Mouse (Mus musculus): ENCODE data around the gene Chst11. TPM values are rescaled to one million over a fixed set of nuclear protein-coding genes. Genes with fewer than 3 reads are reported as not detected.

The Chst11 gene
- polyA plus RNA-seq, 1 experiment from 2014 or later, result 2.0 TPM

DNA sequence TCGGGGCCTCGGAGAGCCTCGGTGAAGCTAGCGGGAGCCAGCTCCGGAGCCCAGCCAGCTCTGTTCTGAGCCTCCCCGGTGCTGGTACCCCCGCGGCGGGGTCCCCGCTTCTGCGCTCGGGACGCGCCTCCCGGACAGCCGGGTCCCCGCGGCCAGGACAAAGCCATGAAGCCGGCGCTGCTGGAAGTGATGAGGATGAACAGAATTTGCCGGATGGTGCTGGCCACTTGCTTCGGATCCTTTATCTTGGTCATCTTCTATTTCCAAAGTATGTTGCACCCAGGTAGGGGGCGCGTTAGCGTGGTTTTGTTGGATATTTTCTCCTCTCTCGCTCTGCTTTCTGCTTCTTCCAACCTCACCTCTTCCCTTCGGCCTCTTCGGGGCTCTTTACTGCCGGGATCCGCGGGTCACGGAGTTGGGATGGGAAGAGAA is 418 bp downstream of the Chst11 start:
- peak overlapping the region; percentile 70 for H3K27ac ChIP-seq (ENCODE audit: low read depth)
- no peak for ATAC-seq (replicated peaks; ENCODE audit: low FRiP score, low TSS enrichment, low read depth)
- peak overlapping the region; percentile 98 for H3K4me2 ChIP-seq (ENCODE audit: low read length)
- H3K36me3 ChIP-seq (ENCODE audit: control insufficient read depth, insufficient read depth, low read length), result no peaks in the 10 kb centered on the region
- H3K9ac ChIP-seq (ENCODE audit: low read length), result peak overlapping the region; percentile 65
- peaks cover 25% of the 10 kb centered on the region for H3K4me1 ChIP-seq (replicated peaks; ENCODE audit: control insufficient read depth, insufficient read depth, low read length)
- under 1% methylated on average over 32 of the region's 32 CpGs for WGBS
- no peaks in the 10 kb centered on the region for H3K9me3 ChIP-seq (ENCODE audit: control insufficient read depth, low read length)
- peak; percentile 85 for DNase-seq (ENCODE audit: low spot score)
- H3K4me3 ChIP-seq (ENCODE audit: low read depth, low read length), result peak overlapping the region; percentile 73
- H3K27me3 ChIP-seq (replicated peaks; ENCODE audit: control insufficient read depth, insufficient read depth, low read length), result peaks cover 7% of the 10 kb centered on the region

GRCm38 (mm10) chr10:82986251-82986992 is 1.1 kb downstream of the Chst11 start:
- 8% methylated on average over 21 of the region's 21 CpGs for WGBS
- Histone ChIP-seq H3K4me2 (ENCODE audit: low read length) (peak overlapping the region; percentile 98), H3K36me3 (ENCODE audit: control insufficient read depth, insufficient read depth, low read length) (no peaks in the 10 kb centered on the region), H3K27me3 (replicated peaks; ENCODE audit: control insufficient read depth, insufficient read depth, low read length) (peaks cover 7% of the 10 kb centered on the region), H3K9me3 (ENCODE audit: control insufficient read depth, low read length) (no peaks in the 10 kb centered on the region), H3K4me3 (ENCODE audit: low read depth, low read length) (peak overlapping the region; percentile 73), H3K4me1 (replicated peaks; ENCODE audit: control insufficient read depth, insufficient read depth, low read length) (peaks cover 32% of the 10 kb centered on the region), H3K27ac (ENCODE audit: low read depth) (no peak overlapping the region), H3K9ac (ENCODE audit: low read length) (peak overlapping the region; percentile 65)
- DNase-seq (ENCODE audit: low spot score) (no peak), ATAC-seq (replicated peaks; ENCODE audit: low FRiP score, low TSS enrichment, low read depth) (no peak)

DNA sequence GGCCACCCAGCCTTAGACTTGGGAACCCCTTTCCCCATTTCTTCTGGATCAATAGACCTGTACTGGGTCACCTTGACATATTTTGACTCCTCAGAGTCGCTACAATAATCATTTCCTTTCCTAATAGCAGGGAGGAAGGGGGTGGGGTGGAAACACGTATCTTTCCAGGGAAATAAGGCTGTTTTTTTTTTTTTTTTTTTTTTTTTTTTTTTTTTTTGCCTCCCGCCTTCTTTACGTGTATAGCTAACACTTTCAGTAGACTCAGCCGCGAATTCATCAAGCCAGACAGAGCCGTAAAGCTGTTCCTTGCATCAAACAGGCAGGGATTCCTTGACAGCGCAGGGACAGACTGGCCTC is 1.7 kb downstream of the Chst11 start:
- peak overlapping the region; percentile 65 for H3K9ac ChIP-seq (ENCODE audit: low read length)
- H3K27ac ChIP-seq (ENCODE audit: low read depth), result no peak overlapping the region
- 19% methylated on average over 8 of the region's 8 CpGs for WGBS
- H3K4me1 ChIP-seq (replicated peaks; ENCODE audit: control insufficient read depth, insufficient read depth, low read length), result peaks cover 36% of the 10 kb centered on the region
- no peaks in the 10 kb centered on the region for H3K36me3 ChIP-seq (ENCODE audit: control insufficient read depth, insufficient read depth, low read length)
- no peaks in the 10 kb centered on the region for H3K9me3 ChIP-seq (ENCODE audit: control insufficient read depth, low read length)
- H3K4me3 ChIP-seq (ENCODE audit: low read depth, low read length), result peak overlapping the region; percentile 73
- no peak for ATAC-seq (replicated peaks; ENCODE audit: low FRiP score, low TSS enrichment, low read depth)
- H3K27me3 ChIP-seq (replicated peaks; ENCODE audit: control insufficient read depth, insufficient read depth, low read length), result peaks cover 7% of the 10 kb centered on the region
- H3K4me2 ChIP-seq (ENCODE audit: low read length), result peak overlapping the region; percentile 98
- no peak for DNase-seq (ENCODE audit: low spot score)

DNA sequence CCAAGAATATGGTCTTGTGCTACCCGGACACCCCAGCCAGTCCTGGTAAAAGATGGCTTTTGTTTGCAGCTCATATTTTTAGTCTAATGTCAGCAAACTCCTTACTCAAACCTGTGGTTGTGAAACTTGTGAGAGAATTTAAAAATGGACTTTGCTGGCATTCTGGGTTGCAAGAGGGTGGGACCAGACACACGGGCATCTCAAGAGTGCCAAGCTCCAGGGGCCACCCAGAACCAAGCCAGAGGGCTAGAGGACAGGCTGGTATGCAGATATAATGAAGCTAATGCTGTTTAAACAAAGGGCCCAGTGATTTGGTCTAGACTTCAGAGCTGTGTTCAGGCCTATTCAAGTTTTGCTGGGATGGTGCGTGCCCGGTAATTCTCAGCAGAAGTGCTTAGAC is 2.1 kb downstream of the Chst11 start:
- H3K4me3 ChIP-seq (ENCODE audit: low read depth, low read length), result peak overlapping the region; percentile 73
- DNase-seq (ENCODE audit: low spot score) (no peak), ATAC-seq (replicated peaks; ENCODE audit: low FRiP score, low TSS enrichment, low read depth) (no peak)
- H3K4me2 ChIP-seq (ENCODE audit: low read length), result peak overlapping the region; percentile 98
- H3K27me3 ChIP-seq (replicated peaks; ENCODE audit: control insufficient read depth, insufficient read depth, low read length), result peaks cover 7% of the 10 kb centered on the region
- 54% methylated on average over 4 of the region's 4 CpGs for WGBS
- peaks cover 36% of the 10 kb centered on the region for H3K4me1 ChIP-seq (replicated peaks; ENCODE audit: control insufficient read depth, insufficient read depth, low read length)
- H3K36me3 ChIP-seq (ENCODE audit: control insufficient read depth, insufficient read depth, low read length), result no peaks in the 10 kb centered on the region
- no peaks in the 10 kb centered on the region for H3K9me3 ChIP-seq (ENCODE audit: control insufficient read depth, low read length)
- H3K27ac ChIP-seq (ENCODE audit: low read depth), result no peak overlapping the region
- H3K9ac ChIP-seq (ENCODE audit: low read length), result no peak overlapping the region

GRCm38 (mm10) chr10:82989418-82990025 is 4.2 kb downstream of the Chst11 start:
- WGBS, result 70% methylated on average over 13 of the region's 13 CpGs
- DNase-seq (ENCODE audit: low spot score), result no peak

GRCm38 (mm10) chr10:82990918-82991317 is 5.6 kb downstream of the Chst11 start:
- Histone ChIP-seq H3K9ac (ENCODE audit: low read length) (no peak overlapping the region), H3K9me3 (ENCODE audit: control insufficient read depth, low read length) (no peaks in the 10 kb centered on the region), H3K36me3 (ENCODE audit: control insufficient read depth, insufficient read depth, low read length) (no peaks in the 10 kb centered on the region), H3K4me1 (replicated peaks; ENCODE audit: control insufficient read depth, insufficient read depth, low read length) (peaks cover 36% of the 10 kb centered on the region), H3K27ac (ENCODE audit: low read depth) (no peak overlapping the region; the same call in 1 of the 2 replicates), H3K4me3 (ENCODE audit: low read depth, low read length) (no peak overlapping the region), H3K27me3 (replicated peaks; ENCODE audit: control insufficient read depth, insufficient read depth, low read length) (no peaks in the 10 kb centered on the region), H3K4me2 (ENCODE audit: low read length) (peak overlapping the region; percentile 7; the same call in 1 of the 2 replicates)
- ATAC-seq (replicated peaks; ENCODE audit: low FRiP score, low TSS enrichment, low read depth) (no peak), DNase-seq (ENCODE audit: low spot score) (no peak)
- 48% methylated on average over 7 of the region's 7 CpGs for WGBS

More at GRCm38 (mm10) chr10:82989418-82990025, 4.2 kb downstream of the Chst11 start:
- Histone ChIP-seq H3K27me3 (replicated peaks; ENCODE audit: control insufficient read depth, insufficient read depth, low read length) (no peaks in the 10 kb centered on the region), H3K4me2 (ENCODE audit: low read length) (no peak overlapping the region), H3K9ac (ENCODE audit: low read length) (no peak overlapping the region), H3K36me3 (ENCODE audit: control insufficient read depth, insufficient read depth, low read length) (no peaks in the 10 kb centered on the region), H3K9me3 (ENCODE audit: control insufficient read depth, low read length) (no peaks in the 10 kb centered on the region), H3K4me1 (replicated peaks; ENCODE audit: control insufficient read depth, insufficient read depth, low read length) (peaks cover 36% of the 10 kb centered on the region), H3K27ac (ENCODE audit: low read depth) (no peak overlapping the region), H3K4me3 (ENCODE audit: low read depth, low read length) (no peak overlapping the region)
- no peak for ATAC-seq (replicated peaks; ENCODE audit: low FRiP score, low TSS enrichment, low read depth)

DNA sequence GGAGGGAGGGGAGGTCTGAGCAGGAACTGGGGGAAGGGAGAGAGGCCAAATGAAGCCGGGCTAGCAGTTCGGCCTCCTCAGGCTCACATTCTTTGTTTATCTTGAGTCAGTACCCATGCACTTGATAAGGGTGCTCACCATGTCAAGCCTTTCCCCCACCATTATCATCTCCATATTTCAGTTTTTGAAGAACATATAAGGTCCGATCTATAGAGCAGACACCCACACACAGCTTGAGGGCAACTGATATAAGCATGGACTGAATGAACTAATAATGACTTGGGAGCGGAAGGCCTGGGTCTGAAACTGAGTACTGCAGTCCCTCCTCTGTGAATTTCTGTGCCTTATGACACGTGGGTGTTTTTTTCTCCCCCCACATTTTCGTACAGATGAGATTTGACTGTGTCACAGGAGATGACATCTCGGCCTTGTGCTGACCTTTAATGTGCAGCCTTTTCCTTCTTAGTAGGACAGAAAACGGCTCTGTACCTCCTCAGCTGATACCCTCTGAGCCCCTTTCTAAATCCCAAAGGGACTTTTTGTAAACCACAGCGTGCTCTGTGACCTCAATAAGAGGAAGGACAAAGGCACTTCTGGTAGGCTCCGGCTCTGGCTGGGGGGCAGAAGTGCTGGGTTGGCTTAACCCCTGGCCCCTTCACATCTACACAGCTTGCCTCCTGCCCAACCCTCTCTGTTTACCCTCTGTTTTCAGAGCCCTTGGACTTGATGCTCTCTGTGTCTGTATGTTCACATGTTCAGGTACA is 6.6 kb downstream of the Chst11 start:
- 46% methylated on average over 10 of the region's 10 CpGs for WGBS
- no peak overlapping the region for H3K4me2 ChIP-seq (ENCODE audit: low read length)
- no peaks in the 10 kb centered on the region for H3K36me3 ChIP-seq (ENCODE audit: control insufficient read depth, insufficient read depth, low read length)
- no peak overlapping the region for H3K27ac ChIP-seq (ENCODE audit: low read depth)
- ATAC-seq (replicated peaks; ENCODE audit: low FRiP score, low TSS enrichment, low read depth), result no peak
- no peaks in the 10 kb centered on the region for H3K27me3 ChIP-seq (replicated peaks; ENCODE audit: control insufficient read depth, insufficient read depth, low read length)
- no peaks in the 10 kb centered on the region for H3K9me3 ChIP-seq (ENCODE audit: control insufficient read depth, low read length)
- DNase-seq (ENCODE audit: low spot score), result no peak
- no peak overlapping the region for H3K4me3 ChIP-seq (ENCODE audit: low read depth, low read length)
- peaks cover 30% of the 10 kb centered on the region for H3K4me1 ChIP-seq (replicated peaks; ENCODE audit: control insufficient read depth, insufficient read depth, low read length)
- H3K9ac ChIP-seq (ENCODE audit: low read length), result no peak overlapping the region

GRCm38 (mm10) chr10:82994284-82994683 is 9.0 kb downstream of the Chst11 start:
- Histone ChIP-seq H3K4me3 (ENCODE audit: low read depth, low read length) (no peak overlapping the region), H3K36me3 (ENCODE audit: control insufficient read depth, insufficient read depth, low read length) (no peaks in the 10 kb centered on the region), H3K27ac (ENCODE audit: low read depth) (no peak overlapping the region), H3K27me3 (replicated peaks; ENCODE audit: control insufficient read depth, insufficient read depth, low read length) (no peaks in the 10 kb centered on the region), H3K4me1 (replicated peaks; ENCODE audit: control insufficient read depth, insufficient read depth, low read length) (peaks cover 17% of the 10 kb centered on the region), H3K9ac (ENCODE audit: low read length) (no peak overlapping the region), H3K9me3 (ENCODE audit: control insufficient read depth, low read length) (no peaks in the 10 kb centered on the region), H3K4me2 (ENCODE audit: low read length) (no peak overlapping the region)
- DNase-seq (ENCODE audit: low spot score) (no peak), ATAC-seq (replicated peaks; ENCODE audit: low FRiP score, low TSS enrichment, low read depth) (no peak)
- WGBS, result 90% methylated on average over 7 of the region's 7 CpGs

Measured in intestine, embryonic 14.5 days (tissue).